Mouse (Mus musculus): Measurements from ENCODE around the gene Bmpr1a. TPM values are rescaled to one million over a fixed set of nuclear protein-coding genes. Genes with fewer than 3 reads are reported as not detected.

Gene Bmpr1a
- polyA plus RNA-seq, 1 experiment: not detected

- Histone ChIP-seq H3K4me3 (replicated peaks) (no peak overlapping the region), H3K36me3 (replicated peaks; ENCODE audit: low read length) (no peaks in the 10 kb centered on the region), H3K9me3 (0 out of 2 replicates have a peak, but pooled peaks cover 5% of the 10 kb centered on the region), H3K27me3 (replicated peaks) (peaks cover 28% of the 10 kb centered on the region), H3K4me1 (no peaks in the 10 kb centered on the region)
- TF ChIP-seq FLI1 (IDR thresholded peaks at IDR 0.05; ENCODE audit: low read length): no peak
- TF ChIP-seq GATA1 (IDR thresholded peaks at IDR 0.05; ENCODE audit: borderline replicate concordance, low read length): no peak
Observed at GRCm38 (mm10) chr14:34378560-34379331, 124.4 kb downstream of the Bmpr1a start.

GRCm38 (mm10) chr14:34377121-34377520 is 126.0 kb downstream of the Bmpr1a start:
- no peaks in the 10 kb centered on the region for H3K4me1 ChIP-seq
- TF ChIP-seq FLI1 (IDR thresholded peaks at IDR 0.05; ENCODE audit: low read length) (no peak), GATA1 (IDR thresholded peaks at IDR 0.05; ENCODE audit: borderline replicate concordance, low read length) (no peak)
- peaks cover 34% of the 10 kb centered on the region for H3K27me3 ChIP-seq (replicated peaks)
- H3K9me3 ChIP-seq: no peaks in the 10 kb centered on the region; the same call in 1 of the 2 replicates
- no peak overlapping the region for H3K4me3 ChIP-seq (replicated peaks)
- H3K36me3 ChIP-seq (replicated peaks; ENCODE audit: low read length): no peaks in the 10 kb centered on the region

GRCm38 (mm10) chr14:34375941-34376340 is 127.2 kb downstream of the Bmpr1a start:
- H3K36me3 ChIP-seq (replicated peaks; ENCODE audit: low read length): no peaks in the 10 kb centered on the region
- TF ChIP-seq GATA1 (IDR thresholded peaks at IDR 0.05; ENCODE audit: borderline replicate concordance, low read length) (no peak), FLI1 (IDR thresholded peaks at IDR 0.05; ENCODE audit: low read length) (no peak)
- no peak overlapping the region for H3K4me3 ChIP-seq (replicated peaks)

GRCm38 (mm10) chr14:34375415-34375904 is 127.7 kb downstream of the Bmpr1a start, which contains the start of gene Mmrn2:
Gene Mmrn2 (plus strand): TSS chr14:34375465.
- Histone ChIP-seq H3K27me3 (replicated peaks) (peaks cover 37% of the 10 kb centered on the region), H3K4me3 (replicated peaks) (no peak within 1 kb of the TSS), H3K4me1 (no peaks in the 10 kb centered on the region), H3K36me3 (replicated peaks; ENCODE audit: low read length) (no peaks in the 10 kb centered on the region), H3K9me3 (no peaks in the 10 kb centered on the region; the same call in 1 of the 2 replicates)
- TF ChIP-seq GATA1 (IDR thresholded peaks at IDR 0.05; ENCODE audit: borderline replicate concordance, low read length): no peak
- no peak for TF ChIP-seq FLI1 (IDR thresholded peaks at IDR 0.05; ENCODE audit: low read length)

More at GRCm38 (mm10) chr14:34375941-34376340, 127.2 kb downstream of the Bmpr1a start:
- Histone ChIP-seq H3K4me1 (no peaks in the 10 kb centered on the region), H3K9me3 (no peaks in the 10 kb centered on the region; the same call in 1 of the 2 replicates), H3K27me3 (replicated peaks) (peaks cover 37% of the 10 kb centered on the region)

GRCm38 (mm10) chr14:34374577-34374976 is 128.6 kb downstream of the Bmpr1a start, which contains the start of gene Sncg:
Gene Sncg (minus strand): TSS chr14:34374789.
- Histone ChIP-seq H3K4me3 (replicated peaks) (no peak within 1 kb of the TSS), H3K9me3 (no peaks in the 10 kb centered on the region; the same call in 1 of the 2 replicates), H3K4me1 (no peaks in the 10 kb centered on the region), H3K27me3 (replicated peaks) (peaks cover 37% of the 10 kb centered on the region), H3K36me3 (replicated peaks; ENCODE audit: low read length) (no peaks in the 10 kb centered on the region)
- TF ChIP-seq GATA1 (IDR thresholded peaks at IDR 0.05; ENCODE audit: borderline replicate concordance, low read length) (no peak), FLI1 (IDR thresholded peaks at IDR 0.05; ENCODE audit: low read length) (no peak)

GRCm38 (mm10) chr14:34373581-34373980 is 129.6 kb downstream of the Bmpr1a start:
- peaks cover 39% of the 10 kb centered on the region for H3K27me3 ChIP-seq (replicated peaks)
- no peaks in the 10 kb centered on the region; the same call in 1 of the 2 replicates for H3K9me3 ChIP-seq
- TF ChIP-seq FLI1 (IDR thresholded peaks at IDR 0.05; ENCODE audit: low read length) (no peak), GATA1 (IDR thresholded peaks at IDR 0.05; ENCODE audit: borderline replicate concordance, low read length) (no peak)
- no peaks in the 10 kb centered on the region for H3K4me1 ChIP-seq
- no peak overlapping the region for H3K4me3 ChIP-seq (replicated peaks)
- no peaks in the 10 kb centered on the region for H3K36me3 ChIP-seq (replicated peaks; ENCODE audit: low read length)

- Histone ChIP-seq H3K4me3 (replicated peaks) (no peak overlapping the region), H3K4me1 (no peaks in the 10 kb centered on the region), H3K9me3 (no peaks in the 10 kb centered on the region; the same call in 1 of the 2 replicates), H3K36me3 (replicated peaks; ENCODE audit: low read length) (no peaks in the 10 kb centered on the region), H3K27me3 (replicated peaks) (peaks cover 35% of the 10 kb centered on the region)
- TF ChIP-seq GATA1 (IDR thresholded peaks at IDR 0.05; ENCODE audit: borderline replicate concordance, low read length) (no peak), FLI1 (IDR thresholded peaks at IDR 0.05; ENCODE audit: low read length) (no peak)
Observed at GRCm38 (mm10) chr14:34372646-34373045, 130.5 kb downstream of the Bmpr1a start.

- no peaks in the 10 kb centered on the region for H3K4me1 ChIP-seq
- TF ChIP-seq GATA1 (IDR thresholded peaks at IDR 0.05; ENCODE audit: borderline replicate concordance, low read length): no peak
- TF ChIP-seq FLI1 (IDR thresholded peaks at IDR 0.05; ENCODE audit: low read length): no peak
- no peaks in the 10 kb centered on the region; the same call in 1 of the 2 replicates for H3K9me3 ChIP-seq
Observed at GRCm38 (mm10) chr14:34371763-34372162, 131.4 kb downstream of the Bmpr1a start.

GRCm38 (mm10) chr14:34370921-34371320 is 132.2 kb downstream of the Bmpr1a start:
- H3K27me3 ChIP-seq (replicated peaks): peaks cover 27% of the 10 kb centered on the region
- no peaks in the 10 kb centered on the region for H3K4me1 ChIP-seq
- H3K4me3 ChIP-seq (replicated peaks): no peak overlapping the region
- H3K9me3 ChIP-seq: peaks cover under 1% of the 10 kb centered on the region
- TF ChIP-seq GATA1 (IDR thresholded peaks at IDR 0.05; ENCODE audit: borderline replicate concordance, low read length): no peak
- no peak for TF ChIP-seq FLI1 (IDR thresholded peaks at IDR 0.05; ENCODE audit: low read length)
- no peaks in the 10 kb centered on the region for H3K36me3 ChIP-seq (replicated peaks; ENCODE audit: low read length)

More at GRCm38 (mm10) chr14:34371763-34372162, 131.4 kb downstream of the Bmpr1a start:
- Histone ChIP-seq H3K36me3 (replicated peaks; ENCODE audit: low read length) (no peaks in the 10 kb centered on the region), H3K27me3 (replicated peaks) (peaks cover 33% of the 10 kb centered on the region), H3K4me3 (replicated peaks) (no peak overlapping the region)

- H3K4me1 ChIP-seq: no peaks in the 10 kb centered on the region
- no peaks in the 10 kb centered on the region for H3K36me3 ChIP-seq (replicated peaks; ENCODE audit: low read length)
- peaks cover 25% of the 10 kb centered on the region for H3K27me3 ChIP-seq (replicated peaks)
- no peak for TF ChIP-seq GATA1 (IDR thresholded peaks at IDR 0.05; ENCODE audit: borderline replicate concordance, low read length)
- no peak for TF ChIP-seq FLI1 (IDR thresholded peaks at IDR 0.05; ENCODE audit: low read length)
- peaks cover 8% of the 10 kb centered on the region for H3K9me3 ChIP-seq
- no peak overlapping the region for H3K4me3 ChIP-seq (replicated peaks)
Observed at GRCm38 (mm10) chr14:34370203-34370602, 132.9 kb downstream of the Bmpr1a start.
